Mouse (Mus musculus): Measurements from ENCODE around the gene Nploc4.

Gene Nploc4

GRCm38 (mm10) chr11:120341661-120342060 lies 95.8 kb downstream of the Nploc4 start:
- no peak for DNase-seq (ENCODE audit: low read depth, low spot score)

- no peak for DNase-seq (ENCODE audit: low read depth, low spot score)
Measured at GRCm38 (mm10) chr11:120339978-120340513, 97.5 kb downstream of the Nploc4 start.

GRCm38 (mm10) chr11:120338786-120339185 lies 98.7 kb downstream of the Nploc4 start:
- DNase-seq (ENCODE audit: low read depth, low spot score), result no peak

- DNase-seq (ENCODE audit: low read depth, low spot score), result no peak
Measured at GRCm38 (mm10) chr11:120337447-120337846, 100.1 kb downstream of the Nploc4 start.

GRCm38 (mm10) chr11:120335431-120336021 lies 102.0 kb downstream of the Nploc4 start:
- DNase-seq (ENCODE audit: low read depth, low spot score), result no peak
